In genomic region chr19:51340491-51340890, GRCm38 (mm10) we compare ENCODE assay signal across 20 mouse cellular contexts.
DNase-seq lines count a peak whose midpoint lies in the region; ATAC-seq and TF ChIP-seq lines count a peak whose summit lies in the region.
"Had no signal": no experiment of that assay in that cellular context is flagged by ENCODE, and none has a peak within 500 bp of the region (broad histone marks: within the 10 kb centered on the region; RNA-seq: fewer than 3 reads in every experiment).

No protein-coding gene starts in this region.

- ATAC-seq in cerebellum, adult (ENCODE audit: insufficient number of reproducible peaks, low FRiP score, low TSS enrichment), result no peak
- ATAC-seq: activated CD4-positive, CD25-positive, alpha-beta regulatory T cell, adult 4 months; CD4-positive, CD25-positive, alpha-beta regulatory T cell, adult 4 months; forebrain, embryonic 13.5 days; forebrain, embryonic 15.5 days; forebrain, postnatal 0 days; Patski had no signal

- no peak overlapping the region for H3K27ac ChIP-seq in cerebellum, adult 2 months (ENCODE audit: insufficient read depth, low read length)
- H3K27ac ChIP-seq: embryonic facial prominence, embryonic 10.5 days; embryonic facial prominence, embryonic 12.5 days; forebrain, embryonic 13.5 days; forebrain, embryonic 15.5 days had no signal

- TF ChIP-seq CTCF in cerebellum, adult 2 months (IDR thresholded peaks at IDR 0.05; ENCODE audit: borderline replicate concordance, insufficient read depth, low read depth, low read length), result no peak

- peak; percentile 5 to 18 for DNase-seq in cerebellum, adult 2 months
- no peak for DNase-seq in cerebellum, adult 9-11 months
- DNase-seq in cerebellum, postnatal 14 days, result peak; percentile 58 to 67
- peak; percentile 6 to 7 for DNase-seq in cerebellum, postnatal 36 days
- DNase-seq in cerebellum, adult 11 months, result no peak
- DNase-seq: adrenal gland, adult 8-10 months; adrenal gland, postnatal 14 days; adrenal gland, postnatal 36 days; B cell, adult 2 months; cerebellum, adult 11-12 months; forebrain, postnatal 0 days had no signal

- no peaks in the 10 kb centered on the region for H3K27me3 ChIP-seq in cerebellum, adult 2 months (ENCODE audit: control insufficient read depth, insufficient read depth, low read length)
- H3K27me3 ChIP-seq: CH12.LX; embryonic facial prominence, embryonic 12.5 days; forebrain, embryonic 13.5 days; forebrain, embryonic 15.5 days; Patski had no signal

- H3K4me1 ChIP-seq in cerebellum, adult 2 months (ENCODE audit: control insufficient read depth, insufficient read depth, low read length), result no peaks in the 10 kb centered on the region
- H3K4me1 ChIP-seq: embryonic facial prominence, embryonic 10.5 days; embryonic facial prominence, embryonic 12.5 days; forebrain, embryonic 13.5 days; forebrain, embryonic 15.5 days had no signal

- no peak for TF ChIP-seq POLR2A in cerebellum, adult 2 months (IDR thresholded peaks at IDR 0.05; ENCODE audit: borderline replicate concordance, insufficient read depth, low read length)

- H3K4me3 ChIP-seq in cerebellum, adult 2 months (replicated peaks; ENCODE audit: insufficient read depth, low read depth, low read length), result no peak overlapping the region
- H3K4me3 ChIP-seq: embryonic facial prominence, embryonic 10.5 days; embryonic facial prominence, embryonic 12.5 days; forebrain, embryonic 13.5 days; forebrain, embryonic 15.5 days had no signal

- 52% methylated on average over 2 of the region's 2 CpGs for WGBS in cerebellum, adult 2 months

Comparison
In these comparisons a context has a peak if more than half of its experiments do, and no peak if none do; other contexts are left out.
1. DNase-seq: peak in cerebellum, adult 2 months (2 of 2), cerebellum, postnatal 14 days (2 of 2) and cerebellum, postnatal 36 days (2 of 2); none in cerebellum, adult 9-11 months (single experiment) and cerebellum, adult 11 months (single experiment).